Mouse (Mus musculus) cerebellum, postnatal 36 days (tissue): ENCODE data around the gene Frmd6.

Source experiments
- DNase-seq, 2 experiments: peaks; one replicate each; pipeline ENCODE4 v3.0.0; 2021 to 2022; ENCODE audit warnings: mixed read lengths in 2 of 2

Frmd6 gene

GRCm38 (mm10) chr12:70853026-70853425, 27.7 kb downstream of the Frmd6 start:
- no peak for DNase-seq

DNA sequence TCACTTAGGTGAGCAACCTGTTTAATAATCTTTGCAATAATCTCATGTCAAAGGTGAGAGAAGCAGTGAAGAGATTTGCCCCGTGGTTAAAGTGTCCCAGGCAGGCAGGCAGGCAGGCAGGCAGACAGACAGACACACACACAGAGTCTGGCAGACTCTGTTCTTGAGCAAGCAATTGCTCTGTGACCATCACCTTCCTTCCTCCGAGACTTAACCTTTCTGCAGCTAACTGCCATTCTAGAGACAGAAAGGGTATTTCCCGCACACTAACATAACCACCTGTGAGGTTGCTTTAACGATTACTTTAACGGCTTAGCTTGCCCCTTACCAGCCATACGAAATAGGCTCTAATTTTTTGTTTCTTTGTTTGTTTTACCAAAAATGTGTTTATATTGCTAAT, 30.4 kb downstream of the Frmd6 start:
- DNase-seq: no peak

- no peak for DNase-seq
These were observed 31.5 kb downstream of the Frmd6 start for GRCm38 (mm10) chr12:70856776-70857175.

DNA sequence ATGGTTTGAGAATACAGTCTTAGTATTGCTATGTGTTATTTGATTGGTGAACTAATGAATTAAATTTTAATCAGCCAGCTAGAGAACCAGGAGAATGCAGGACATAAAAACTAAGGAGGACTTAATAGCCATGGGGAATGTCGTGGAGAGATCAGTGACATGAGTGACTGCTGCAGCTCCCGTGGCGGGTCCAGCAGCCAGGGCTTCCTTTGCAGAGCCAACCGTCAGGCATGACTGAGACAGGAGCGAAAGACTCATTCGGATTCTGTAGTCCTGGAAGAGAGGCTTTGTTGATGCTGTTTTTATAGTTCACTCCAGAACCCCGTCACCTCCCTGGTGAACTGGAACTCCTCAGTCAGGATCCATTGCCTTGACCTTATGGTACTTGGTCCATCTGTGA, 38.0 kb downstream of the Frmd6 start:
- no peak for DNase-seq

DNA sequence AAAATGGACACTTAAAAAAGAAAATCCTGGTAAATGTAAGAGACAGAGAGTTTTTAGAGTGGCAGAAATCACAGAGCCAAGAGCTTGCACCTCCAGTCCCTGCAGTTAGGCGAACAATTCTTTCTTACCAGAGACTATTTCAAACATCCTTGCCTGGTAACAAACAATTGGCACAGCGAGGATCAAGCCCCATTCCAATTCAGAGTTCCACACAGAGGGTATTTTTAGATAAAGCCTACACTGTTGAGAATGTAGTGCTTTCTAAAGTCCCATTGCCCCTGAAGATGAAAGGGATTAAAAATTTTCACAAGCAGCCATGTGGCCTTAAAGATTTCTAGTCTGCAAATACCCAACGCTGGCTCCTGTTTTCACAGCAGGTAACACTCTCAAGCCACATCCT, 42.5 kb downstream of the Frmd6 start:
- DNase-seq: no peak

DNA sequence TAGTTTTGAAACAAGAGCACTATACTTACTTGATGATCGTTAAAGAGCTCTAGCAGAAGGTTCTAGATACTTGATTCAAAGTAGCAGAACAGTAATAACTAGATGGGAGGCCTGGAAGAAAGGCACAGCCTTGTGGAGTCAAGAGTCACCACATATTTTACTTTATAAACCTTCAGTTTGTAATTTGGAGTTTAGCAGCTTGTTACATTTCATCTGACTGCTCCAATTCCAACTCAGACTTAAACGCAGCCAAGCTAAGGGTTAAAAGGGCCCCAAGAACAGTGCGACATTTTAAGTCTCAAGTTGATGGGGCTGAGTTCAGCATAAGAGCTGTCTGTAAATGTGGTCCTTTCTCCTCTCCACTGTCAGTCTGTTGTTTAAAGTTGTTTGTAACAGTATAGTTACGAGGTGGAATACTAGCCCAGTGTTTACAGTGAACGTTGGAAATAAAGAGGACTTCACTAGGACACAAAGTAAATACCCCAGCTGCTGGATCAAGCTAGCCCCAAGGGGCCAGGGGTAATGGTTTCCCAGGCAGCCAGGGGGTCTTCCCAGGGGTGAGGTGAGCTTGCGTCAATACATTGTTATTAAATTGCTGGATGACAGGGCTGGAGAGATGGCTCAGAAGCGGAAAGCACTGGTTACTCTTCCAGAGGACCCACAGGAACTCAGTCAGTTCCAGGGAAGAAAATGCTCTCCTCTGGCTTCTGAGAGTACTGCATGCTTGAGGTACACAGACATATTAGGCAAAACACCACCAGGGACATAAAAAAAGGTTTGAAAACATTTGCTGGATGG, 43.1 kb downstream of the Frmd6 start:
- DNase-seq: no peak

GRCm38 (mm10) chr12:70868988-70869291, 43.6 kb downstream of the Frmd6 start:
- DNase-seq: no peak

DNA sequence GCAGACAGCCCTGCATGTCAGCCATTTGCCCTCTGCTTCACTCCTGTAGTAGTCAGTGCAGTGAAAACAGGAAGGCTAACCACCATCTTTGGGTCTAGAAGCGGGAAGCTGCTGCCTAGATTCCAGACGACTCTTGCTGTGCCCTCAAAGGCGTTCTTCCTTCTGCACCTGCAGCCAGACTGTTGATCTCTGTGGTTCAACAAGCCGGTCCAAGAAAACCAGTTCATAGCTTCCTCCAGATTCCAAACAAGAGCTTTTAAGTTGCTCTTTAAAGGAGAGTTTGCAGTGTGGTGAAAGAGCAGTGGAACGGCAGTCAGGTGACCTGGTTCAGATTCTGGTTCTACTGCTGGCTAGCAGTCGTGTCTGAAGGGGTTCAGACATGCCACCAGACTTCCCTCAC, 48.2 kb downstream of the Frmd6 start:
- DNase-seq: no peak

GRCm38 (mm10) chr12:70876270-70876998, 51.1 kb downstream of the Frmd6 start:
- DNase-seq: no peak

- DNase-seq: peak; percentile 80 to 87
These were observed 52.8 kb downstream of the Frmd6 start for GRCm38 (mm10) chr12:70877926-70878710.

GRCm38 (mm10) chr12:70880396-70880975, 55.2 kb downstream of the Frmd6 start:
- DNase-seq: peak in 1 of 2 experiments; percentile 42

- DNase-seq: peak; percentile 94 to 99
These were observed 56.0 kb downstream of the Frmd6 start for GRCm38 (mm10) chr12:70881340-70881739.

DNA sequence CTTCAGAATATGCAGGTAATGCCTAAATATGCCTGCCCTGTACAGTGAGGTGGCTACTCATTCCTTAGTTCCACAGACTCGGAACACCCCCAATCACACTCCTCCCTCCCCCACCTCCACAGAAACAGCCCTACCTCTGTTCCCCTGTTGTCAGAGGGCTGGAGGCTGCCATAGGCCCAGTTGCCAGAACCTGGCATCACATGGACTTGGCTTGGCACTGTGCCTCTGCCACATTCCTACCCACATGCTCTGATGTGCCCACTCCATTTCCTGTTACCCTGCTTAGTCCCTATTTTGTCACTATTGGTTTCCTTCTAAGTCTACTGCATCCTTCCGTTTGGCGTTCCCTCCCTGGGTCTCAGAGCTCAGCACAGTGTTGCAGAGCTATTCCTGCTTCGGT, 56.5 kb downstream of the Frmd6 start:
- DNase-seq: peak; percentile 75 to 78

- no peak for DNase-seq
These were observed 57.8 kb downstream of the Frmd6 start for GRCm38 (mm10) chr12:70883141-70883540.

- DNase-seq: no peak
These were observed 58.8 kb downstream of the Frmd6 start for GRCm38 (mm10) chr12:70884113-70884512.

GRCm38 (mm10) chr12:70884973-70885372, 59.7 kb downstream of the Frmd6 start:
- no peak for DNase-seq

DNA sequence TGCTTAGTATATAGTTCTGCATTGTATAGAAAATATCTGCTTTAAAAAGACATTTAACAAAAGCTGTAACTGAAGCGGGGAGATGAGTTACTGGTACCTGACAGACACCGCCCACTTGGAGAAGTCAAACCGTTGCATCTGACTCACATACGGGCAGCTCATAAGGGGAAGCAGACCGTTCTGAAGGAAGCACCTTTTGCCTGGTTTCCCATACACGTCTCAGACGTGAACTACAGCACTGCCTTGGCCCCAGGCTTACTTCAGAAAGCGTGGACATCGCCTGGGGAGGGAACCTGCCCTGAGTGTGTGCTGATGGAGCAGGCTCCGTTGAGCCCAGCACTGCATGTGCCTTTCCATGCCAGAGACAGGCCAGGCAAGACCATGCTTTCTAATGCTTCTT, 60.3 kb downstream of the Frmd6 start:
- DNase-seq: no peak

DNA sequence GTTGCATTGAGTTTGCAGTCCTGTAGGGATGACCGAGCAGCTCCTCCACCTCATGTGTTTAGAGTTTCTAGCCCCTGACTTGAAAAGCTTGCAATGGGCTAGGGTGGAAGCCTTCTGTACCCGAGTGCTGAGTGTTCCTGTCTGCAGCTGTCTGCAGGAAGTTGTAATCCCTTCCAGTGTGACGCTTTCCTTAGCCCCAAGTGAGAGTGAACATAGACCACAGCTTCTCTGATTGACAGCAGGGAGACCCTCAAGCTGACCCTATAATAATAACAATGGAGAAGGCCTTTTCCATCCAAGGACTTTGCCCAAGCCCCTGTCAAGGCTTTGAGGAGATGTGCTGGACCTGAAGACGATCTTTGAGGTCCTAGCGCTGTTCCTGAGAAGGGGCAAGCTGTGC, 65.1 kb downstream of the Frmd6 start:
- no peak for DNase-seq

GRCm38 (mm10) chr12:70890874-70891470, 65.7 kb downstream of the Frmd6 start:
- no peak for DNase-seq

- DNase-seq: peak; percentile 42 to 43
These were observed 70.0 kb downstream of the Frmd6 start for GRCm38 (mm10) chr12:70895275-70895674.

DNA sequence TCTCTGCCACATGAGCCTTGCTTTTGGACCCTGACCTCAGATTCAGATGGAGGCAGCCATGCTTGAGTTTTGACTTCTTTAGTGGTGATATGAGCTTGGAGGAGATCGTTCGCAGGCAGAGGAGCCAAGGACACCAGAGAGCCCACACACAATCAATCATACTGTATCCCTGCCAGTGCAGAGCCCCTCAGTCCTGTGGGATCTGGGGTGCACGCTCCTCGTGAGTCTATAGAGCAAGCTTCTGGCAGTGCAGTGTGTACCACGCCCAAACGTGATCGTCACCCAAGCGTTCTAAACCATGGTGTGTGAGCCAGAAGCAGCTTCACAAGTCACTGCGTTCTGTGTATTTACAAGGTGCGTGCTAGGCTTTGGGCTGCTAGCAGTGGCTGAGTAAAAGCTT, 70.8 kb downstream of the Frmd6 start:
- DNase-seq: no peak

DNA sequence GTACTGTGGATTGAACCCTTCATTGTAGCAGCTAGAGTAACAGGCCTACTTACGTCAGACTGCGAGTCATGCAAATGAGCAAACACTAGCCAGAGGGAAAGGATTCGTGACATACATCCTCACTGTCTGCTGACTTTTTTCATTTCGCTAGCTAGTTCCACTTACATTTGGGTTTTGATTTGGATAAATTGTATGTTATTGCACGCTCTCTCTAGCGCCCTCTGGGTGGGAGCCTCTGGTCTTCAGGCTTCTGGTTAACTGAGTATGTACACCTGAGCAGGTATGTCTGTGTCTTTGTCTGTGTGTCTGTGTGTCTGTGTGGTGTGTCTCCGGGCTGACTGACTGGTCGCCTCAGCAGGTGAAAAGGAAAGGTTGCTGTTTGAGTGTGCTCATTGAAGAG, 72.1 kb downstream of the Frmd6 start:
- peak; percentile 35 to 40 for DNase-seq

DNA sequence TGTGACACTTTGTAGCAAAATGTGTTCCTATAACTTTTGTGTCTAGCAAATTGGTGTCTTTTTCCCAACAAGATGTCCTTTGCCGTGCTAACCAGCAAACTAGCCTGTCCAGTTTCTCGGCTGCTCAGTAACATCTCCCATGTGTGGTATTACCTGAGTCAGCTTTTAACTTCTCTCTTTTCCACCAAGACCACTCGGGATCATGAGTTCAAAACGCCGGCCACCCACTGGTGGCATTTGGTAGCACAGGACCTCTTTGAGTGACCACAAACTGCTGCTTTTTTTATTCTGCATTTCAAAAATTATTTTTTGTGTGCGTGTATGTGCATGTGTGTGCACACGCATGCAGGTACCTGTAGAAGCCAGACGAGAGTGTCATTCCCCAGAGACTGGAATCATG, 73.1 kb downstream of the Frmd6 start:
- peak in 1 of 2 experiments; percentile 22 for DNase-seq
